Mouse (Mus musculus) erythroblast, embryonic 14.5 days (primary cell): Measurements from ENCODE around the gene Ropn1l.

ENCODE experiments used
- GATA1 ChIP-seq: IDR thresholded peaks from 2 replicates; pipeline ENCODE4 v1.6.1; 2012; ENCODE audit warnings: low read length, inconsistent platforms, mixed read lengths
- TAL1 ChIP-seq: IDR thresholded peaks from 3 replicates; pipeline ENCODE4 v1.6.1; 2012; ENCODE audit warnings: low read length, inconsistent platforms, mixed read lengths

- TF ChIP-seq GATA1 = no peak
- no peak for TF ChIP-seq TAL1
These were observed 60.8 kb downstream of the Ropn1l start for GRCm38 (mm10) chr15:31392705-31393104.
